Mouse (Mus musculus) liver, postnatal 0 days (tissue): Measurements from ENCODE around the gene Tmem30b.

ENCODE experiments used
- CTCF ChIP-seq: sonication (generic); IDR thresholded peaks from 2 replicates; pipeline ENCODE4 v1.5.1; 2016; ENCODE audit warnings: antibody characterized with exemption, low read depth
- EP300 ChIP-seq: IDR thresholded peaks from 2 replicates; pipeline ENCODE4 v1.6.1; 2016; ENCODE audit warnings: antibody characterized with exemption, low read depth, mild to moderate bottlenecking

- TF ChIP-seq CTCF (no peak), EP300 (peak; percentile 71)
Observed at GRCm38 (mm10) chr12:73591625-73592024, 45.4 kb upstream of the Tmem30b start.
